Mouse (Mus musculus) intestine, embryonic 15.5 days (tissue): ENCODE measurements around the gene Dus2. TPM values are rescaled to one million over a fixed set of nuclear protein-coding genes. Genes with fewer than 3 reads are reported as not detected.

Experiments used
- ATAC-seq: fragments of 200-750 bp; cut with Nextera tagmentation; 2 replicates; pipeline ENCODE4 v1.8.0; 2017; ENCODE audit warnings: moderate TSS enrichment, moderate library complexity
- H3K27ac ChIP-seq: fragments of 300-500 bp; sonication (generic); 2 replicates; pipeline ENCODE4 v1.5.1; 2015; ENCODE audit warnings: mild to moderate bottlenecking, inconsistent platforms
- H3K27me3 ChIP-seq: fragments of 300-500 bp; sonication (generic); replicated peaks from 2 replicates; pipeline ENCODE4 v1.6.1; 2015; ENCODE audit warnings: inconsistent platforms
- H3K36me3 ChIP-seq: fragments of 300-500 bp; sonication (generic); 2 replicates; pipeline ENCODE4 v1.6.1; 2015; ENCODE audit warnings: inconsistent platforms
- H3K4me1 ChIP-seq: fragments of 300-500 bp; sonication (generic); replicated peaks from 2 replicates; pipeline ENCODE4 v1.6.1; 2015; ENCODE audit warnings: inconsistent platforms
- H3K4me2 ChIP-seq: fragments of 300-500 bp; sonication (generic); replicated peaks from 2 replicates; pipeline ENCODE4 v1.6.1; 2015; ENCODE audit warnings: mild to moderate bottlenecking, inconsistent platforms
- H3K4me3 ChIP-seq: fragments of 300-500 bp; sonication (generic); replicated peaks from 2 replicates; pipeline ENCODE4 v1.5.1; 2015; ENCODE audit warnings: inconsistent platforms
- H3K9ac ChIP-seq: fragments of 300-500 bp; sonication (generic); 2 replicates; pipeline ENCODE4 v1.6.1; 2015; ENCODE audit warnings: inconsistent platforms
- H3K9me3 ChIP-seq: fragments of 300-500 bp; sonication (generic); 2 replicates; pipeline ENCODE4 v1.6.1; 2016; ENCODE audit warnings: inconsistent platforms
- WGBS: fragments of 180-500 bp; shearing (Covaris S2); methylation state at CpG from one replicate; pipeline ENCODE4 v1.1.7; 2015; 5-methylcytosine and 5-hydroxymethylcytosine counted together
- polyA plus RNA-seq: library from polyadenylated mRNA; unstranded; fragments of >200 nt; fragmentation: Nextera tagmentation; extraction: Ambion mirVana; gene quantifications from 2 replicates; pipeline ENCODE4 v1.2.1, GENCODE M21; 2015

The Dus2 gene
- polyA plus RNA-seq, 1 experiment from 2014 or later: 16.2 TPM

DNA sequence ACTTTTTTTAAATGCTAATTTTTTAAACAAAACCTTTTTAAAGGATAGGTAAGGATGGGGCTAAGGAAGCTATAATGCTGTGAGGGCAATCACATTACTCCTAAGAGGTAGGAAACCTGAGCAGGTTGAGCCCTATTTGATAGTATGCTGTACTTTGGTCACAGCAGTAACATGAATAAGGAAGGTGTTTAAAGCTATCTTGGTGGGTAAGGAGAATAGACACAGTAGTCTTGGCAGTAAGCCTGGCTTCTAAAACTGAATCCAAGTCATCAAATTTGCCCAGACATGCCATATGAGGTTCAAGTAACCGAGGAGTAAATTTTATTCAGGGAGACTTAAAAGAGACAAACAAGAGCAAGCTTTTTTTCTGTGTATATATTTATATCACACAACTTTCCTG lies 78.4 kb downstream of the Dus2 start:
- Histone ChIP-seq H3K9ac (no peak overlapping the region), H3K4me3 (no peak overlapping the region), H3K4me1 (no peaks in the 10 kb centered on the region), H3K9me3 (no peaks in the 10 kb centered on the region), H3K27ac (no peak overlapping the region), H3K27me3 (no peaks in the 10 kb centered on the region), H3K36me3 (no peaks in the 10 kb centered on the region), H3K4me2 (no peak overlapping the region)
- 48% methylated on average over 1 of the region's 1 CpGs for WGBS
- 0 out of 2 replicates have a peak, but pooled peaks have one; percentile 41 for ATAC-seq

DNA sequence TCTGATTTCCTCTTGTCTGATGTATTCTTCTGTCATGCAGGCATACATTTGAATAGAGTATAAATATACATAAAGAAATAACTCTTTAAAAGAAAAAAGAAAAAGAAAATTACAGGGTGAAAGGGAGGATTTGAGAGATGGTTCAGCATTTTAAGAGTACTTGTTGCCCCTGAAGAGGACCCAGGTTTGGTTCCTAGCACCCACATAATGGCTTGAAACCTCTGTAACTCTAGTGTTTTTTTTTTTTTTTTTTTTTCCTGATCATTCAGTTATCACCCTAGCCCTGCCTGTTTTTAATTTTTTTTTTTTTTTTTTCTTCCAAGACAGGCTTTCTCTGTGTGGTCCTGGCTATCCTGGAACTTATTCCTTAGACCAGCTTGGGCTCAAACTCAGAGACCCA lies 81.0 kb downstream of the Dus2 start:
- Histone ChIP-seq H3K4me1 (no peaks in the 10 kb centered on the region), H3K9me3 (no peaks in the 10 kb centered on the region), H3K4me2 (no peak overlapping the region), H3K9ac (no peak overlapping the region), H3K4me3 (no peak overlapping the region), H3K36me3 (no peaks in the 10 kb centered on the region), H3K27ac (no peak overlapping the region), H3K27me3 (no peaks in the 10 kb centered on the region)
- no peak for ATAC-seq

DNA sequence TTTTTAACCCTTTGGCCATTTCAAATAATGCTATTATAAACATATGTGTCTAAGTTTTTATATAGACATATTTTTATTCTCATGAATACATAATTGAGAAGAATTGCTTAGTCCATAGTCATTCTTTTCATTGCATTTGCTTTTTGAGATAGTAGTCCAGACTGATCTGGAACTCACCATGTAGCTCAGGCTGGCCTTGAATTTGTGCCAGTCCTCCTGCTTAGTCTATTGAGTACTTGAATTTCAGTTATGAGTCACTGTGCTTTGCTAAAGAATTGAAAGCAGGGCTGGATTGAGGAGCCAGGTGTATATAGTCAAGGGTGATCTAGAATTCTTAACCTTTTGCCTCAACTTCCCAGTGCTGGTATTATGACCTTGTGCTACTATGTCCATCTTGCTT lies 83.1 kb downstream of the Dus2 start:
- Histone ChIP-seq H3K9ac (no peak overlapping the region), H3K4me3 (no peak overlapping the region), H3K4me2 (no peak overlapping the region), H3K27me3 (no peaks in the 10 kb centered on the region), H3K27ac (no peak overlapping the region), H3K36me3 (peaks cover 7% of the 10 kb centered on the region), H3K4me1 (no peaks in the 10 kb centered on the region), H3K9me3 (no peaks in the 10 kb centered on the region)
- no peak for ATAC-seq

DNA sequence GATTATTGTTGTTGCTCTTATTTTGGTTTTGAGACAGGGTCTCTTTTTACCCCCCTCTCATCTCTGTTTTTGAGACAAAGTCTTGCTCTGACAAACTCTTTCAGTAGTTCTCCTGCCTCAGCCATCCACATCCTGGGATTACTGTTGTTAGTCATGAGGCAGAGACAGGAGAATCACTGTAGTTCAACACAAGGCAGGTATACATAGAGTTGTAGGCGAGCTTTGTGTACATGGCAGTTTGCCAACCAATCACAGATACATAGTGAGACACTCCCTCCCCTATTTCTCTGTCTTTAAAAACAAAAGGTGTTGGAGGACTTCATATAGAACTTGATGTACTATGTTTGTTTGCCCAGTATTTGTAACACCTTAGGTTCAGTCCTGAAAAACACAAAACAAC lies 83.5 kb downstream of the Dus2 start:
- Histone ChIP-seq H3K9ac (no peak overlapping the region), H3K4me2 (no peak overlapping the region), H3K9me3 (no peaks in the 10 kb centered on the region), H3K27ac (no peak overlapping the region), H3K27me3 (no peaks in the 10 kb centered on the region), H3K4me1 (no peaks in the 10 kb centered on the region), H3K4me3 (no peak overlapping the region), H3K36me3 (peaks cover 7% of the 10 kb centered on the region)
- no peak for ATAC-seq
- 64% methylated on average over 1 of the region's 1 CpGs for WGBS

DNA sequence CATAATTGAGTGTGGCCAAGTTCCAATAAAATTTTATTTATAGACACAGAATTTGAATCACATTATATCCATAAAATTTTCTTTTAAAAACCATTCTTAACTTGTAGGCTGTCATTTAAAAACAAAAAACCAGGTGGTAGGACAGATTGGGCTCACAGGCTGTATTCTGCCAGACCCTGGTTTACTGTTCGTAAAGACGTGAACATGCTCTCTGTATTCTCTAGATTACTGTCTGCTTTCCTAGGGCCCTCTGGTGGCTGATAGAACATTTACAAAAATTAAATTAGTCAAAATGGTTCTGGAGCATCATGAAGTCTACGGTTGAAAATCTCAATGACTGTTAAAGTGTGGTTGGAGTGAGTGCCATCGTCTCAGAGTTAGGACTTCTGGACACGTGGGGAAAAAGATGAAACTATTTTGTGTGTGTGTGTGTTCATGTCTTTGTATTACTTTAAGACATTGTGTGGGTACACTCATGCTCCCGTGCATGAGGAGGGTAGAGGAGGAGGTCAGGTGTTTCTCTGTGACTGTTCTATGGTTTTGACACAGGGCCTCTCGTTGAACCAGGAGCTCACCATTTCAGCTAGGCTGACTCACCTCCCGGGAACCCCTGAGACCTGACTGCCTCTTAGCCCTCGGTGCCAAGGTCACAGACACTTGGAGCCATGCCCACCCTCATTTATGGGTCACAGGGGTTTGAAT lies 84.2 kb downstream of the Dus2 start:
- no peaks in the 10 kb centered on the region for H3K4me1 ChIP-seq
- no peak overlapping the region for H3K4me3 ChIP-seq
- no peak overlapping the region for H3K27ac ChIP-seq
- H3K9ac ChIP-seq: no peak overlapping the region
- ATAC-seq: no peak
- no peak overlapping the region for H3K4me2 ChIP-seq
- H3K27me3 ChIP-seq: no peaks in the 10 kb centered on the region
- peaks cover 7% of the 10 kb centered on the region for H3K36me3 ChIP-seq
- 75% methylated on average over 9 of the region's 9 CpGs for WGBS
- H3K9me3 ChIP-seq: no peaks in the 10 kb centered on the region

DNA sequence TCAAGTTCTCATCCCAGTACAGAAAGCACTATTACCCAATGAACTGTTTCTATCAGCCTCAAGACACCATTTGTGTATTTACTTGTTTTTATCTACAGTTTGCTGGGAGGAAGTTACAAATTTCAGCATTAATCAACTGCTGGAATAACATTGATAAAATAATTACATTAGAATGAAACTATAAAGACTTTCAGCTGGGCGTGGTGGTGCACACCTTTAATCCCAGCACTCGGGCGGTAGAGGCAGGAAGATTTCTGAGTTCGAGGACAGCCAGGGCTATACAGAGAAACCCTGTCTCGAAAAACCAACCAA lies 84.7 kb downstream of the Dus2 start:
- Histone ChIP-seq H3K4me1 (no peaks in the 10 kb centered on the region), H3K36me3 (peaks cover 7% of the 10 kb centered on the region), H3K9me3 (no peaks in the 10 kb centered on the region), H3K4me3 (no peak overlapping the region), H3K27me3 (no peaks in the 10 kb centered on the region), H3K4me2 (no peak overlapping the region), H3K9ac (no peak overlapping the region), H3K27ac (no peak overlapping the region)
- no peak for ATAC-seq
- 93% methylated on average over 5 of the region's 5 CpGs for WGBS

DNA sequence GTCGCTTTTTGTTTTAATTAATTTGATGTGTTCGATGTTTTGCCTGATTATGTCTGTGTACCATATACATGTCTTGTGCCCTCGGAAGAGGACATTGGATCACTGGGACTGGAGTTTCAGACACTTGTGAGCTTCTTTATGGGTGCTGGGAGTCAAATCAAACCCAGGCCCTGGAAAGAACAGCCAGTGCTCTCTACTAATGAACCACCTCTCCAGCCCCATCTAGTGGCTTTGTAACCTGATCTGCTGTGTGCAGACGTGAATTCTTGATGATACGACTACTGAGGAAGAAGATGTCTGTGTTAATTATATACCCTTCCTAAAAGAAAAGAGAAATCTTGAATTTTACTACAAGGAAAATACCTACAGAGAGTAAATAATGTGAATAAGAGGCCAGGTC lies 85.5 kb downstream of the Dus2 start:
- H3K9me3 ChIP-seq: no peaks in the 10 kb centered on the region
- H3K27me3 ChIP-seq: no peaks in the 10 kb centered on the region
- H3K4me3 ChIP-seq: no peak overlapping the region
- ATAC-seq: no peak
- no peak overlapping the region for H3K4me2 ChIP-seq
- H3K4me1 ChIP-seq: no peaks in the 10 kb centered on the region
- no peak overlapping the region for H3K27ac ChIP-seq
- no peak overlapping the region for H3K9ac ChIP-seq
- H3K36me3 ChIP-seq: peaks cover 7% of the 10 kb centered on the region
- WGBS: 73% methylated on average over 5 of the region's 5 CpGs

GRCm38 (mm10) chr8:106077452-106078067 lies 86.4 kb downstream of the Dus2 start:
- H3K4me2 ChIP-seq: no peak overlapping the region
- 93% methylated on average over 1 of the region's 1 CpGs for WGBS
- H3K4me1 ChIP-seq: no peaks in the 10 kb centered on the region
- H3K9ac ChIP-seq: no peak overlapping the region
- no peak overlapping the region for H3K27ac ChIP-seq
- no peak overlapping the region for H3K4me3 ChIP-seq
- ATAC-seq: no peak
- peaks cover 7% of the 10 kb centered on the region for H3K36me3 ChIP-seq
- no peaks in the 10 kb centered on the region for H3K27me3 ChIP-seq
- no peaks in the 10 kb centered on the region for H3K9me3 ChIP-seq

DNA sequence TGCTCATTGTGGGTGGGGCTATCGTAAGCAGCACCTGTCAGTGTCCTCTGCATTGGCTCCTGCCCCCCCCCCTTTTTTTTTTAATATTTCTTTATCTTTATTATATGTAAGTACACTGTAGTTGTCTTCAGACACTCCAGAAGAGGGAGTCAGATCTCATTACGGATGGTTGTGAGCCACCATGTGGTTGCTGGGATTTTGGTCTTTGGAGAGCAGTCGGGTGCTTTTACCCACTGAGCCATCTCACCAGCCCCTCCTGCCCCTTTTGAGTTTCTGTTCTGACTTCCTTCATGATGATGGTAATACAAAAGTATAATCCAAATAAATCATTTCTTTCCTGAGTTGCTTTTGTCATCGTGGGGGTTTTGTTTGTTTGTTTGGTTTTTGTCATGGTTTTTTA lies 111.2 kb downstream of the Dus2 start:
- Histone ChIP-seq H3K4me3 (no peak overlapping the region), H3K9ac (no peak overlapping the region), H3K36me3 (0 out of 2 replicates have a peak, but pooled peaks cover 3% of the 10 kb centered on the region), H3K27ac (no peak overlapping the region), H3K4me2 (no peak overlapping the region), H3K9me3 (no peaks in the 10 kb centered on the region), H3K27me3 (no peaks in the 10 kb centered on the region), H3K4me1 (no peaks in the 10 kb centered on the region)
- WGBS: 84% methylated on average over 4 of the region's 4 CpGs
- ATAC-seq: no peak

Other genes with a start within 250 kb of the Dus2 start
- 10.5 and 10.6 TPM in 2 replicates for gene Gfod2, start 232.7 kb upstream of the Dus2 start, polyA plus RNA-seq
- 8.5 and 8.9 TPM in 2 replicates for gene Ranbp10, start 164.0 kb upstream of the Dus2 start, polyA plus RNA-seq
- gene Tsnaxip1, start 163.6 kb upstream of the Dus2 start, polyA plus RNA-seq: not detected in 2 replicates
- 33.6 and 34.9 TPM in 2 replicates for gene Cenpt, start 138.1 kb upstream of the Dus2 start, polyA plus RNA-seq
- gene Thap11, start 136.2 kb upstream of the Dus2 start, polyA plus RNA-seq: 54.9 and 60.0 TPM in 2 replicates
- gene Nutf2, start 130.8 kb upstream of the Dus2 start, polyA plus RNA-seq: 192 and 253 TPM in 2 replicates
- gene Edc4, start 110.5 kb upstream of the Dus2 start, polyA plus RNA-seq: 35.9 and 38.4 TPM in 2 replicates
- gene Nrn1l, start 97.8 kb upstream of the Dus2 start, polyA plus RNA-seq: 0.34 and 0.96 TPM in 2 replicates
- gene Pskh1, start 90.9 kb upstream of the Dus2 start, polyA plus RNA-seq: 26.0 and 28.9 TPM in 2 replicates
- 0.82 and 3.2 TPM in 2 replicates for gene Ctrl, start 57.5 kb upstream of the Dus2 start, polyA plus RNA-seq
- 76.6 and 99.7 TPM in 2 replicates for gene Psmb10, start 52.9 kb upstream of the Dus2 start, polyA plus RNA-seq
- gene Lcat, start 48.0 kb upstream of the Dus2 start, polyA plus RNA-seq: 2.1 and 2.3 TPM in 2 replicates
- gene Slc12a4, start 25.2 kb upstream of the Dus2 start, polyA plus RNA-seq: 23.9 and 24.0 TPM in 2 replicates
- not detected in 2 replicates for gene Dpep3, start 11.9 kb upstream of the Dus2 start, polyA plus RNA-seq
- not detected in 2 replicates for gene Dpep2nb, start 14.6 kb downstream of the Dus2 start, polyA plus RNA-seq
- gene Ddx28, start 20.5 kb downstream of the Dus2 start, polyA plus RNA-seq: 14.2 and 15.5 TPM in 2 replicates
- 6.0 and 6.2 TPM in 2 replicates for gene Nfatc3, start 67.5 kb downstream of the Dus2 start, polyA plus RNA-seq
- gene Esrp2, start 145.6 kb downstream of the Dus2 start, polyA plus RNA-seq: 30.2 and 32.7 TPM in 2 replicates
- 10.2 and 10.7 TPM in 2 replicates for gene Pla2g15, start 159.1 kb downstream of the Dus2 start, polyA plus RNA-seq
- 34.4 and 37.9 TPM in 2 replicates for gene Slc7a6, start 177.5 kb downstream of the Dus2 start, polyA plus RNA-seq
- 34.0 and 34.3 TPM in 2 replicates for gene Slc7a6os, start 219.6 kb downstream of the Dus2 start, polyA plus RNA-seq
- gene Prmt7, start 219.6 kb downstream of the Dus2 start, polyA plus RNA-seq: 47.3 and 49.0 TPM in 2 replicates